Mouse (Mus musculus): Measurements from ENCODE around the gene Nhsl1.
"Not testable (repeated sequence)": the region's sequence is repeated elsewhere in the genome, so short reads cannot be mapped to it uniquely, and the experiment has no call there.

Nhsl1 gene

DNA sequence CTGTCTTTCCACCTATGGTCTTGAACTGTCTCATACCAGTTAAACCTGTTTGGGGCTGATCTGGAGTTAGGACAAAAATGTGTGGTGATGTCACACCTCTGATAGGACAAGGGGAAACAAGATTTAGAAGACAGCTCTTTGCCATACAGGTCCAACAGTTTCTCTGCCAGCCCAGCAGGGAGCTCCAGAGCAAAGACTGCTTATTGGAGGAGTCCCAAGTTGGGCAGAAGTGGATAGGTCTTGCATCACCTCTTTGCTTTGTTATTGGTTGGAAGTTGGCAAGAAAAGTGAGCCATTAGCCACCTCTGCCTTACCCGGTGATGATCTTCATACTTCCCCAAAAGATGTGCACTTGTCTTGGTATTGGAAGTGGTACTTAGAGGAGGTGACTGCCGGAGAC, 218.1 kb downstream of the Nhsl1 start:
- no peak for DNase-seq (ENCODE audit: low read depth)

DNA sequence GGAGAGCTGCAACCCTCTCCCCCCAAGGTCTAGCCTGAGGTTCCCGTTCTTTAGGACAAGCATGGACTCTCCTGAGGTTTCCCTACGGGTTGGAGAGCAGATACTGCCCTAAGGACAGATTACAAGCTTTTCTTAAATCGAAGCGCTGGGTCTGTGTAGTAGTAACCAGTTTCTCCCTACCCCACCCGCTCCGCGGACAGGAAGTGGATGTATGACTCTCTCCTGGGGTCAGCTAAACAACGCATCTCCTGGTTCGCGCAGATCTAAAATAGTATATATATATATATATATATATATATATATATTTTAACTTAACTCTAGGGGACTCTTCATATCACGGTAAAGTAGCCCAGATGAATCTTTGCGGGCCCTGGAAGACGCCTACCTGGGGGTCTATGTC, 226.5 kb downstream of the Nhsl1 start:
- no peak for DNase-seq (ENCODE audit: low read depth)

- peak; percentile 10 for DNase-seq (ENCODE audit: low read depth)
Measured at GRCm38 (mm10) chr10:18545813-18546235, 227.0 kb downstream of the Nhsl1 start, which contains the start of gene Hebp2. TSS of gene Hebp2 (minus strand) at chr10:18546076.

DNA sequence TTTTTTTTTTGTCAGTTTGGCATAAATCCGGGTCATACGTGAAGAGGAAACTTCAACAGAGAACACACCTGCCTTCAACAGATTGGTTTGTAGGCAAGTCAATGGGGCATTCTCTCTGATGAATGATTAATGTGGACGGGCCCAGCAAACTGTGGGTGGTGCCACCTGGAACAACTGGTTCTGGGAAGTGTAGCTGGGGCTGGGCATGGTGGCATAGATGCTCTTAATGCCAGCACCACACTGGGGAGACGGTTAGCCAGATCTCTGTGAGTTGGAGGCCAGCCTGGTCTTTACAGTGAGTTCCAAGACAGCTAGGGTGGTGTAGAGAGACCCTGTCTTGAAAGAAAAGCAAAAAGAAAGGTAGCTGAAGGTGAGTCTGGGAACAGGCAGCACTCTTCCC, 228.6 kb downstream of the Nhsl1 start:
- DNase-seq (ENCODE audit: low read depth): no peak

- DNase-seq (ENCODE audit: low read depth): no peak
Measured at GRCm38 (mm10) chr10:18549321-18550216, 230.8 kb downstream of the Nhsl1 start.

GRCm38 (mm10) chr10:18559076-18559475, 240.3 kb downstream of the Nhsl1 start:
- not testable (repeated sequence) for DNase-seq (ENCODE audit: low read depth)

GRCm38 (mm10) chr10:18561445-18561844, 242.7 kb downstream of the Nhsl1 start:
- DNase-seq (ENCODE audit: low read depth): no peak

- peak; percentile 7 for DNase-seq (ENCODE audit: low read depth)
Measured at GRCm38 (mm10) chr10:18562940-18563339, 244.2 kb downstream of the Nhsl1 start.

- no peak for DNase-seq (ENCODE audit: low read depth)
Measured at GRCm38 (mm10) chr10:18572581-18572980, 253.8 kb downstream of the Nhsl1 start.
